Mouse (Mus musculus): ENCODE results near the gene 1700017D01Rik. TPM values are rescaled to one million over a fixed set of nuclear protein-coding genes. Genes with fewer than 3 reads are reported as not detected.
A peak's percentile ranks its signal among the peaks of the same experiment; 100 is the strongest.
"Not testable (repeated sequence)": the region's sequence is repeated elsewhere in the genome, so short reads cannot be mapped to it uniquely, and the experiment has no call there.

The 1700017D01Rik gene
- not detected for total RNA-seq (2021)
- long read RNA-seq, experiment 1: 0 reads
- long read RNA-seq, experiment 2: 0 reads

- DNase-seq: not testable (repeated sequence)
Observed at GRCm38 (mm10) chr19:11130776-11131175, at the start of gene 1700017D01Rik. Gene 1700017D01Rik (minus strand): TSS chr19:11130876.

GRCm38 (mm10) chr19:11177464-11177863 lies 46.8 kb upstream of the 1700017D01Rik start:
- DNase-seq: no peak

- peak; percentile 8 for DNase-seq
Observed at GRCm38 (mm10) chr19:11165172-11165571, 34.5 kb upstream of the 1700017D01Rik start, which contains the start of gene 1700025F22Rik. Gene 1700025F22Rik (minus strand): TSS chr19:11165320.

- not testable (repeated sequence) for DNase-seq
Observed at GRCm38 (mm10) chr19:11157890-11158289, 27.2 kb upstream of the 1700017D01Rik start.

- DNase-seq: no peak
Observed at GRCm38 (mm10) chr19:11135336-11135735, 4.7 kb upstream of the 1700017D01Rik start.

GRCm38 (mm10) chr19:11134852-11135251 lies 4.2 kb upstream of the 1700017D01Rik start:
- no peak for DNase-seq

GRCm38 (mm10) chr19:11129702-11130101 lies 974 bp downstream of the 1700017D01Rik start:
- no peak for DNase-seq

- peak; percentile 15 to 17 for DNase-seq
Observed at GRCm38 (mm10) chr19:11121016-11121420, 9.7 kb downstream of the 1700017D01Rik start.

- no peak for DNase-seq
Observed at GRCm38 (mm10) chr19:11119338-11119737, 11.3 kb downstream of the 1700017D01Rik start.

GRCm38 (mm10) chr19:11107746-11108145 lies 22.9 kb downstream of the 1700017D01Rik start:
- DNase-seq: peak; percentile 9 to 14

GRCm38 (mm10) chr19:11101880-11102279 lies 28.8 kb downstream of the 1700017D01Rik start:
- no peak for DNase-seq

GRCm38 (mm10) chr19:11098401-11098800 lies 32.3 kb downstream of the 1700017D01Rik start:
- no peak for DNase-seq

- not testable (repeated sequence) for DNase-seq
Observed at GRCm38 (mm10) chr19:11092131-11092530, 38.5 kb downstream of the 1700017D01Rik start.

GRCm38 (mm10) chr19:11080934-11081333 lies 49.7 kb downstream of the 1700017D01Rik start, which contains the start of gene Ms4a8a:
Gene Ms4a8a (minus strand): TSS chr19:11081102.
- no peak for DNase-seq

GRCm38 (mm10) chr19:11070364-11070763 lies 60.3 kb downstream of the 1700017D01Rik start:
- DNase-seq: no peak

GRCm38 (mm10) chr19:11065202-11065875 lies 65.3 kb downstream of the 1700017D01Rik start:
- no peak for DNase-seq

- no peak for DNase-seq
Observed at GRCm38 (mm10) chr19:11060900-11061299, 69.8 kb downstream of the 1700017D01Rik start.

GRCm38 (mm10) chr19:11059967-11060366 lies 70.7 kb downstream of the 1700017D01Rik start:
- no peak for DNase-seq

- DNase-seq: not testable (repeated sequence)
Observed at GRCm38 (mm10) chr19:11055700-11056099, 75.0 kb downstream of the 1700017D01Rik start.

- no peak for DNase-seq
Observed at GRCm38 (mm10) chr19:11053277-11053676, 77.4 kb downstream of the 1700017D01Rik start.

- no peak for DNase-seq
Observed at GRCm38 (mm10) chr19:11052877-11053276, 77.8 kb downstream of the 1700017D01Rik start.

- no peak for DNase-seq
Observed at GRCm38 (mm10) chr19:11050286-11050685, 80.4 kb downstream of the 1700017D01Rik start.

- DNase-seq: no peak
Observed at GRCm38 (mm10) chr19:11049426-11049825, 81.2 kb downstream of the 1700017D01Rik start.

- no peak for DNase-seq
Observed at GRCm38 (mm10) chr19:11048503-11048902, 82.2 kb downstream of the 1700017D01Rik start.

All from adrenal gland, postnatal 36 days (tissue).